Mouse (Mus musculus) hematopoietic multipotent progenitor cell, adult 10-12 weeks (in vitro differentiated cells): ENCODE results near the gene Gm15023. TPM values are rescaled to one million over a fixed set of nuclear protein-coding genes. Genes with fewer than 3 reads are reported as not detected.

Experiments used
- polyA plus RNA-seq: library from polyadenylated mRNA; stranded (reverse); fragments of >175 nt; gene quantifications from 2 replicates; pipeline ENCODE4 v1.2.3, GENCODE M21; 2012; ENCODE audit warnings: low replicate concordance

Gm15023 gene
- not detected in 2 replicates for polyA plus RNA-seq

DNA sequence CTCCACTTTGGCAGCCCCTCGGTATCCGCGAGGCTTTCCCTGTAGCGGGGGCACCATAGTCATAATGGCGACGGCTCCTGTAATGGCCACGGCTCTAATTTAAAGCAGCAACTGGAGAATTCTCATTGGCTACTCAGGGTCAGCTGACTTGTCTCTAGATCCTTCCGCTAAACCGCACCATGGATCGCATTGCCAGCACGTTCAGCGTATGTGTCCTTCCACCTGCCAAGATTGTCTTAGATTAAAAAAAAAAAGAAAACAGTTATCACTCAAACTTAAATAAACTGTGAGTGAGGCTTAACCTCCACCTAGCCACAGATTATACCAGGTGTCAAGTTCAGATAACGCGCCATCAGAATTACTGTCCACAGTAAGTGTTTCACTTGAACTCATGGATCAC lies at the start of gene Gm15023:
Gene Gm15023 (minus strand): TSS at position 101 of the 400 bp plus-strand sequence.

GRCm38 (mm10) chrX:135210436-135211221 lies 33.2 kb upstream of the Gm15023 start, which contains the start of gene Tceal6:
Gene Tceal6, minus strand, starts transcription at chrX:135210687.

Other genes starting within 250 kb of the Gm15023 start
- gene Nxf2, start 212.9 kb downstream of the Gm15023 start, polyA plus RNA-seq = not detected in 2 replicates
- gene Zmat1, start 168.4 kb downstream of the Gm15023 start, polyA plus RNA-seq = 4.5 and 7.6 TPM in 2 replicates
- not detected in 2 replicates for gene Tceal6, start 33.1 kb upstream of the Gm15023 start, polyA plus RNA-seq
- gene Pramel3, start 124.7 kb upstream of the Gm15023 start, polyA plus RNA-seq = not detected in 2 replicates
- not detected in 2 replicates for gene Gm5128, start 195.7 kb upstream of the Gm15023 start, polyA plus RNA-seq